Mouse (Mus musculus) cortical plate, adult 2 months (tissue): Measurements from ENCODE around the gene Homer1.

Experiments
- CTCF ChIP-seq: fragments of 200-500 bp; IDR thresholded peaks from 2 replicates; pipeline ENCODE4 v1.5.1; 2011; ENCODE audit warnings: mild to moderate bottlenecking, control low read depth, low read length; ENCODE audit not compliant: insufficient read depth; ENCODE audit errors: extremely low read depth
- POLR2A ChIP-seq: fragments of 200-500 bp; IDR thresholded peaks from 2 replicates; pipeline ENCODE4 v1.6.1; 2011; ENCODE audit warnings: mild to moderate bottlenecking, low read length, control low read depth; ENCODE audit not compliant: insufficient read depth; ENCODE audit errors: extremely low read depth

- TF ChIP-seq CTCF (no peak), POLR2A (no peak)
Measured at GRCm38 (mm10) chr13:93384481-93384880, 85.0 kb downstream of the Homer1 start.
